ENCODE assay signal across 8 mouse cellular contexts in the genomic region with DNA sequence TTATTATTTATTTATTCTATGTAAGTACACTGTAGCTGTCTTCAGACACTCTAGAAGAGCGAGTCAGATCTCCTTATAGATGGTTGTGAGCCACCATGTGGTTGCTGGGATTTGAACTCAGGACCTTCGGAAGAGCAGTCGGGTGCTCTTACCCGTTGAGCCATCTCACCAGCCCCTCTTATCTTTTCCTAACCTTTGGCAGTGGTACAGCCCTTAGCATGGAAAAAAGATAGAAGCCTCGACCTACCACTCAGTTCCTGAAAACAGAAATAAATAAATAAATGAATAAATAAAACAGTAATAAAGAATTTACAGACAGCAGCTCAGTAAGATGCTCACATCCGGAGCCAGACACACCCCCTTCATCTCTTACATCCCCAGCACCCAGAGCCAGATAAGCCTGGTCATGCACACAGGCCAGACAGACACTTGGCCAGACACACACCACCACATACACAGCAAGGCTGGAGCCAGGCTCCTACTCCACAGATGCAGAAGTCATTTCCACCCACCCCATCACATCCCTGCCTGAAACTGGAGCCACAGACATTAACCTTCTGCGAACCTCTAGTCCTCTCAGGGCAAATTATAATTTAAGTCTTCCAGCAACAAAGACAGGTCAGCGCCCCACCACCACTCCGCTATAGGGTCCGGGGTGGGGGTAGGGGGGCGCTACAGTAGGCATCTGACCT. TPM values are rescaled to one million over a fixed set of nuclear protein-coding genes. Genes with fewer than 3 reads are reported as not detected.
DNase-seq lines count a peak whose midpoint lies in the region; ATAC-seq lines count a peak whose summit lies in the region.

No protein-coding gene starts in this region.

- peak overlapping the region; percentile 91 for H3K4me2 ChIP-seq in kidney, embryonic 14.5 days (replicated peaks; ENCODE audit: low read depth, low read length)
- H3K4me2 ChIP-seq in embryonic facial prominence, embryonic 15.5 days (replicated peaks): peak overlapping the region; percentile 89
- peak overlapping the region; percentile 84 for H3K4me2 ChIP-seq in intestine, embryonic 16.5 days (ENCODE audit: low read depth, low read length)

- H3K4me1 ChIP-seq in kidney, embryonic 14.5 days (ENCODE audit: control insufficient read depth, insufficient read depth, low read length): peaks cover 49% of the 10 kb centered on the region
- peaks cover 64% of the 10 kb centered on the region for H3K4me1 ChIP-seq in embryonic facial prominence, embryonic 15.5 days
- H3K4me1 ChIP-seq in intestine, embryonic 16.5 days (ENCODE audit: control insufficient read depth, insufficient read depth, low read length): peaks cover 62% of the 10 kb centered on the region

- H3K4me3 ChIP-seq in kidney, embryonic 14.5 days (ENCODE audit: low read length): peak overlapping the region; percentile 79
- H3K4me3 ChIP-seq in embryonic facial prominence, embryonic 15.5 days (replicated peaks): peak overlapping the region; percentile 89
- H3K4me3 ChIP-seq in intestine, embryonic 16.5 days (ENCODE audit: low read length): peak overlapping the region; percentile 84

- H3K27ac ChIP-seq in kidney, embryonic 14.5 days (ENCODE audit: low read depth, low read length): no peak overlapping the region
- peak overlapping the region; percentile 99; the same call in 1 of the 2 replicates for H3K27ac ChIP-seq in embryonic facial prominence, embryonic 15.5 days (replicated peaks)
- peak overlapping the region; percentile 100 for H3K27ac ChIP-seq in intestine, embryonic 16.5 days (ENCODE audit: low read length)

- peak overlapping the region; percentile 88 for H3K9ac ChIP-seq in kidney, embryonic 14.5 days (ENCODE audit: low read depth, low read length)
- 0 out of 2 replicates have a peak overlapping the region, but pooled peaks have one; percentile 91 for H3K9ac ChIP-seq in embryonic facial prominence, embryonic 15.5 days
- peak overlapping the region; percentile 89 for H3K9ac ChIP-seq in intestine, embryonic 16.5 days (ENCODE audit: low read depth, low read length)

- H3K9me3 ChIP-seq in kidney, embryonic 14.5 days (ENCODE audit: control insufficient read depth, low read length): no peaks in the 10 kb centered on the region
- no peaks in the 10 kb centered on the region for H3K9me3 ChIP-seq in embryonic facial prominence, embryonic 15.5 days (replicated peaks)
- no peaks in the 10 kb centered on the region for H3K9me3 ChIP-seq in intestine, embryonic 16.5 days (ENCODE audit: control insufficient read depth, low read length)

- WGBS in kidney, embryonic 14.5 days: 39% methylated on average over 11 of the region's 11 CpGs
- 49% methylated on average over 11 of the region's 11 CpGs for WGBS in embryonic facial prominence, embryonic 15.5 days
- 41% methylated on average over 11 of the region's 11 CpGs for WGBS in intestine, embryonic 16.5 days

- no peak for ATAC-seq in kidney, embryonic 14.5 days (ENCODE audit: low FRiP score, low TSS enrichment)
- ATAC-seq in embryonic facial prominence, embryonic 15.5 days (ENCODE audit: insufficient number of reproducible peaks, low FRiP score, low TSS enrichment, low read depth): no peak
- no peak for ATAC-seq in intestine, embryonic 16.5 days
- ATAC-seq in frontal cortex, adult (ENCODE audit: low TSS enrichment): no peak

- DNase-seq in kidney, adult 9 months: no peak
- peak; percentile 32 for DNase-seq in neural tube, embryonic 10.5 days (ENCODE audit: extremely low spot score, low spot score)
- DNase-seq in cerebellum, postnatal 4 days (ENCODE audit: low spot score in 2 of 2): no peak
- no peak for DNase-seq in urinary bladder, adult 2 months (ENCODE audit: low spot score)

- H3K27me3 ChIP-seq in kidney, embryonic 14.5 days (ENCODE audit: control insufficient read depth, insufficient read depth, low read length): no peaks in the 10 kb centered on the region
- no peaks in the 10 kb centered on the region for H3K27me3 ChIP-seq in embryonic facial prominence, embryonic 15.5 days
- no peaks in the 10 kb centered on the region for H3K27me3 ChIP-seq in intestine, embryonic 16.5 days (replicated peaks; ENCODE audit: control insufficient read depth, insufficient read depth, low read length)

- H3K36me3 ChIP-seq in kidney, embryonic 14.5 days (ENCODE audit: control insufficient read depth, insufficient read depth, low read length): peaks cover 9% of the 10 kb centered on the region; the same call in 1 of the 2 replicates
- peaks cover 6% of the 10 kb centered on the region for H3K36me3 ChIP-seq in embryonic facial prominence, embryonic 15.5 days
- peaks cover 2% of the 10 kb centered on the region; the same call in 1 of the 2 replicates for H3K36me3 ChIP-seq in intestine, embryonic 16.5 days (ENCODE audit: control insufficient read depth, insufficient read depth, low read length)

RNA-seq across cellular contexts. Expression of gene Pcgf2, which starts 3.0 kb away (rescaled TPM):
- polyA plus RNA-seq in kidney, embryonic 14.5 days (2014; fragmentation: Nextera tagmentation; extraction: Ambion mirVana): 19.3 and 23.1 TPM in 2 replicates
- 12.0 and 12.6 TPM in 2 replicates for polyA plus RNA-seq in embryonic facial prominence, embryonic 15.5 days (2015; fragmentation: Nextera tagmentation; extraction: Ambion mirVana)
- 11.9 and 12.1 TPM in 2 replicates for polyA plus RNA-seq in intestine, embryonic 16.5 days (2015; fragmentation: Nextera tagmentation; extraction: Ambion mirVana)
- 41.1 and 46.4 TPM in 2 replicates for polyA plus RNA-seq in urinary bladder, adult 2 months (2012; rRNA removed)

RNA-seq across cellular contexts. Expression of gene Psmb3, which starts 5.9 kb away (rescaled TPM):
- polyA plus RNA-seq in kidney, embryonic 14.5 days (2014; fragmentation: Nextera tagmentation; extraction: Ambion mirVana): 525 and 539 TPM in 2 replicates
- 440 and 475 TPM in 2 replicates for polyA plus RNA-seq in embryonic facial prominence, embryonic 15.5 days (2015; fragmentation: Nextera tagmentation; extraction: Ambion mirVana)
- polyA plus RNA-seq in intestine, embryonic 16.5 days (2015; fragmentation: Nextera tagmentation; extraction: Ambion mirVana): 419 and 429 TPM in 2 replicates
- polyA plus RNA-seq in urinary bladder, adult 2 months (2012; rRNA removed): 264 and 322 TPM in 2 replicates

RNA-seq across cellular contexts. Expression of gene Cisd3, which starts 11.7 kb away (rescaled TPM):
- 30.5 and 34.2 TPM in 2 replicates for polyA plus RNA-seq in kidney, embryonic 14.5 days (2014; fragmentation: Nextera tagmentation; extraction: Ambion mirVana)
- polyA plus RNA-seq in embryonic facial prominence, embryonic 15.5 days (2015; fragmentation: Nextera tagmentation; extraction: Ambion mirVana): 30.7 and 32.7 TPM in 2 replicates
- polyA plus RNA-seq in intestine, embryonic 16.5 days (2015; fragmentation: Nextera tagmentation; extraction: Ambion mirVana): 120 and 135 TPM in 2 replicates
- polyA plus RNA-seq in urinary bladder, adult 2 months (2012; rRNA removed): 55.7 and 56.2 TPM in 2 replicates

RNA-seq across cellular contexts. Expression of gene Mllt6, which starts 34.1 kb away (rescaled TPM):
- polyA plus RNA-seq in kidney, embryonic 14.5 days (2014; fragmentation: Nextera tagmentation; extraction: Ambion mirVana): 5.7 and 10.0 TPM in 2 replicates
- 2.6 and 3.2 TPM in 2 replicates for polyA plus RNA-seq in embryonic facial prominence, embryonic 15.5 days (2015; fragmentation: Nextera tagmentation; extraction: Ambion mirVana)
- 2.2 and 2.6 TPM in 2 replicates for polyA plus RNA-seq in intestine, embryonic 16.5 days (2015; fragmentation: Nextera tagmentation; extraction: Ambion mirVana)
- 30.2 and 37.2 TPM in 2 replicates for polyA plus RNA-seq in urinary bladder, adult 2 months (2012; rRNA removed)

RNA-seq across cellular contexts. Expression of gene Pip4k2b, which starts 47.2 kb away (rescaled TPM):
- polyA plus RNA-seq in kidney, embryonic 14.5 days (2014; fragmentation: Nextera tagmentation; extraction: Ambion mirVana): 1.9 and 2.6 TPM in 2 replicates
- polyA plus RNA-seq in embryonic facial prominence, embryonic 15.5 days (2015; fragmentation: Nextera tagmentation; extraction: Ambion mirVana): 1.7 and 2.0 TPM in 2 replicates
- polyA plus RNA-seq in intestine, embryonic 16.5 days (2015; fragmentation: Nextera tagmentation; extraction: Ambion mirVana): 0.71 and 0.86 TPM in 2 replicates
- 17.2 and 19.1 TPM in 2 replicates for polyA plus RNA-seq in urinary bladder, adult 2 months (2012; rRNA removed)
